Mouse (Mus musculus): ENCODE data around the gene Gm20388.

Gm20388 gene

GRCm38 (mm10) chr8:123865786-123866185 is 3955.1 kb downstream of the Gm20388 start:
- DNase-seq (ENCODE audit: low spot score) = no peak

- DNase-seq (ENCODE audit: low spot score) = no peak
Measured at GRCm38 (mm10) chr8:123866971-123867370, 3956.3 kb downstream of the Gm20388 start.

GRCm38 (mm10) chr8:123872048-123872447 is 3961.4 kb downstream of the Gm20388 start:
- no peak for DNase-seq (ENCODE audit: low spot score)

GRCm38 (mm10) chr8:123873364-123873763 is 3962.7 kb downstream of the Gm20388 start:
- DNase-seq (ENCODE audit: low spot score) = no peak

GRCm38 (mm10) chr8:123874324-123874723 is 3963.7 kb downstream of the Gm20388 start:
- DNase-seq (ENCODE audit: low spot score) = no peak

- DNase-seq (ENCODE audit: low spot score) = no peak
Measured at GRCm38 (mm10) chr8:123877865-123878264, 3967.2 kb downstream of the Gm20388 start.

- DNase-seq (ENCODE audit: low spot score) = no peak
Measured at GRCm38 (mm10) chr8:123880271-123880670, 3969.6 kb downstream of the Gm20388 start.

- no peak for DNase-seq (ENCODE audit: low spot score)
Measured at GRCm38 (mm10) chr8:123880821-123881350, 3970.2 kb downstream of the Gm20388 start.

- DNase-seq (ENCODE audit: low spot score) = no peak
Measured at GRCm38 (mm10) chr8:123882412-123882811, 3971.8 kb downstream of the Gm20388 start.

- no peak for DNase-seq (ENCODE audit: low spot score)
Measured at GRCm38 (mm10) chr8:123883094-123883493, 3972.5 kb downstream of the Gm20388 start.

- DNase-seq (ENCODE audit: low spot score) = no peak
Measured at GRCm38 (mm10) chr8:123884721-123885565, 3974.3 kb downstream of the Gm20388 start.

GRCm38 (mm10) chr8:123887163-123887562 is 3976.5 kb downstream of the Gm20388 start:
- no peak for DNase-seq (ENCODE audit: low spot score)

- no peak for DNase-seq (ENCODE audit: low spot score)
Measured at GRCm38 (mm10) chr8:123887956-123888355, 3977.3 kb downstream of the Gm20388 start.

GRCm38 (mm10) chr8:123889797-123890196 is 3979.2 kb downstream of the Gm20388 start:
- no peak for DNase-seq (ENCODE audit: low spot score)

GRCm38 (mm10) chr8:123891271-123891670 is 3980.6 kb downstream of the Gm20388 start:
- DNase-seq (ENCODE audit: low spot score) = no peak

GRCm38 (mm10) chr8:123891883-123892585 is 3981.4 kb downstream of the Gm20388 start:
- peak; percentile 29 for DNase-seq (ENCODE audit: low spot score)

GRCm38 (mm10) chr8:123892586-123893155 is 3982.0 kb downstream of the Gm20388 start:
- DNase-seq (ENCODE audit: low spot score) = no peak

- no peak for DNase-seq (ENCODE audit: low spot score)
Measured at GRCm38 (mm10) chr8:123893413-123893812, 3982.8 kb downstream of the Gm20388 start.

GRCm38 (mm10) chr8:123894502-123895097 is 3984.0 kb downstream of the Gm20388 start, which contains the start of gene Acta1:
Acta1 (minus strand) TSS chr8:123894751.
- no peak for DNase-seq (ENCODE audit: low spot score)

- no peak for DNase-seq (ENCODE audit: low spot score)
Measured at GRCm38 (mm10) chr8:123895230-123895629, 3984.6 kb downstream of the Gm20388 start.

GRCm38 (mm10) chr8:123895680-123896365 is 3985.2 kb downstream of the Gm20388 start:
- DNase-seq (ENCODE audit: low spot score) = no peak

Measured in T-cell, adult 2 months (primary cell).